Mouse (Mus musculus): Measurements from ENCODE around the gene Eef1a1.

The Eef1a1 gene

DNA sequence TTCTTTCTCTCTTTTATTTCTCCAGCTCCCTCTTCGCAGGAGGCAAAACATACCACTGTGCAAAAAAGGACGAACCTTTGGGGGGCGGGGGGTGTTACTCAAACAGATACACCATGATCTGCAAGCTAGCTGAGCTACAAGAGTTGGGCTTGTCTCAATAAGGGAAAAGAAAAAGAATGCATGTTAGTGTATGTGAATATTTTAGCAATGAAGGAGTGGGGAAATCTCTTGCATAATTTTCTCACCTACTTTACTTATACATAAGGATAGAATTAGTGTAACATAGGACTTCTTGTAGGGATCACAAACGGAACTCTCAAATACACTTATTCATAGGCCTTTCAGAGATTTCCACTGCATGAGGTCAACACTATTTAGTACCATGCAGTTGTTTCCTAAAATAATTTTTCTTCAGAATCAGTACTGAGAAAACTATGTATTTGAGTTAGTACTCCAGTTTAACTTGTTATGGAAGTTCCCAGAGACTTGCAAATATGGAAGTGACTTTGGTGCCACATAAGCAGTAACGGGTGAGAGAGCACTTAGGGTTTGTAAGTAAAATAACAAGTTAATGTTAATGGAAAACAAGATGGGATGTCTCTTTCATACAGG lies 14.1 kb downstream of the Eef1a1 start:
- DNase-seq, result no peak

DNA sequence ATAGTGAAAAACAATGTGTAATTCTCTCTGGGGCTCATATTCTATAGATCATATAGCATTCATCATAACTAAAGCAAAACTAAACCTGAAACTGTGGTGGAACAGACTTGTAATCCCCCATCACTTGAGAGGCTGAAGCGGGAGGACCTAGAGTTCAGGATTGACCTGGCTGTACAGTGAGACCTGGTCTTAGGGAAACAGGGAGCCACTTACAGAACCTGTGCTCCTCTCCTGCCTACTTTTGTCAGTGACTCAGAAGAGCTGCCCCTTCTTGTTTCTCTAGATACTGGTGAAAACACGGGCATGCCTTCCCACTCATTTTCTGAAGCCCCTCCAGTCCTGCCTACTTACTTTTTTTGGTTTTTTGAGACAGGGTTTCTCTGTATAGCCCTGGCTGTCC lies 14.7 kb downstream of the Eef1a1 start:
- no peak for DNase-seq

DNA sequence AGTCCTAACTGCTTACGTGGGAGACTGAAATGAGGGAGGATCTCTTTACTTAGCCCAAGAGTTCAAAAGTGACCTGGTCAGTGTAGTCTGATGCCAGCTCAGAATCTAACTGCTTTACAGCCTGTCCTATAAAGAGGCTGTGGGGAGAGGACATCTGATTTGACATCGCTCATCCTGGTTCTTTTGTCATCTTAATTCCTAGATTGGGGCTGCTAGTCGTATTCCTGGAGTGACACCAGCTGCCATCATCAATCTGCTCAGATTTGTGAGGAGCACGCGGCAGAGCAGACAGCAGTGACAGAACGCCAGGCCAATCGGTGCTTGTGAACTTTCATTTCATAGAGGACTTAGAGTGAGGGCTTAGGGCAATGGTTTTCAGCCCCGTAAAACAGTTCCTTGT lies 15.4 kb downstream of the Eef1a1 start:
- DNase-seq, result peak; percentile 37

DNA sequence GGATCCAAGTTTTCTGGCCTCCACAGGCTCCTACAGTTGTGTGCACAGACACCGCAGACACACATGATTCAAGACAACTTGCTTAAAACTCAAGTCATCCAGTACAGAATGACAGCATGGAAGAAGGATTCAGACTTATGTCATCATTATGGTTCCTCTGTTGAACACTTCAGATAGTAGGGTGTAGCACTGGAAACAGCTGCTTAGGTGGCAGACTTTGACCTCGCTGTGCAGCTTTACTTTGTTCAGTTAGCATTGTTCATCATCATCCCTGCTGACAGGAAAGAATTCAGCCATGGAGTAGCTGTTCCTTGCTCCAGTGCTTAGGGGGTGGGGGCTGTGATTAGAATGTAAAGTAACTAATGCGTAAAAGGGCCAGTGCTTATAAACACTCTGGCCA lies 23.2 kb downstream of the Eef1a1 start:
- DNase-seq, result no peak

DNA sequence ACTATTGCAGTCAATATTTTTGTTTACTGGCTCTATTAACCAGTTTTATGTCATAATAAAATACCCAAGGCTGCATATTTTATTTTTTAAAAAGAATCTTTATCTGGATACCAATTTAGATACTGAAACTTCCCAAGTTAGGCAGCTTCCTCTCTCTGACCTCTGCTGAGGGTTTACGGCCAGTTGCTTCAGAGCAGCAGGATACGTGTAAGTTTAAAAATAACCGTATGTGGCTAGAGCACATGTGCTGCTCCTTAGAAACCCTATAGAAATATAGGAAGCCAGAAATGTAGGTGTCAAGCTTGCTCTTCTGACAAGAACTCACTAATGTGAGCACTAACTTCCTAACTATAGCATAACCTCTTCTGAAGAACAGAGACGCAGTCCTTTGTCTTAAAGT lies 25.6 kb downstream of the Eef1a1 start:
- DNase-seq, result no peak

DNA sequence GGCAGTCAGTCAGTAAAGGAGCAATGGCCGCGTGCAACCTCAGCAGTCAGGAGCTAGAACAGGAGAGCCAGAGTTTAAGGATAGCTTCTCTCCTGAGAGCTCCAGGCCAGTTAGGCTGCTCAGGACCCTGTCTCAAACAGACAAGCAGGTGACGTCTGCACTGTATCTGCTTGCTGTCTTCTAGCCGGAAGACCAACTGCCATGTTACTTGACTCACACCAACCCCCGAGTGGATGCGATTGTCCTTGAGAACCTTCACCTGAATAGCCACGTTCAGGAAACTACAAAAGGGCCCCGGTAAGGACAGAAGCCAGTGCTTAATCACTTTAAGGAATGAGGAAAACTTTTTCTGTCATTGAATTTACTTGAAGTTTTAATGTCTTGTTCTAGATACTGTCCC lies 31.9 kb downstream of the Eef1a1 start:
- DNase-seq, result no peak

DNA sequence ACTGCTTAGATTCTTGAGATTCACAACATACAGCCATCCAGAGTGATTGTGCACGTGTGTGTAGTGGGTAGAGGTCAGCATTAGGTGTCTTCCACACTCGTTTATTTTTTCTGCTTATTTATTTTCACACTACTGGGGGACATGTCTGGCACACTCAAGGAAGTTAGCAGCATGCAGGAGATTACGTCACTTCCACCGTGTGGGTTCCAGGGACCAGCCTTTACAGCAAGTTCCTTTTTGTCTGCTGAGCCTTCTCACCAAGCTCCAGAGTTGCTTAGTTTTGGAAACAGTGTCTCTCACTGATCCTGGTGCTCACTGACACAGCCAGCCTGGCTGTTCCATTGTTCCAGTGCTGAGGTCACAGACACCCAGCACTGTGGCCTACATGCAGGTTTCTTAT lies 37.6 kb downstream of the Eef1a1 start:
- DNase-seq, result peak; percentile 63

DNA sequence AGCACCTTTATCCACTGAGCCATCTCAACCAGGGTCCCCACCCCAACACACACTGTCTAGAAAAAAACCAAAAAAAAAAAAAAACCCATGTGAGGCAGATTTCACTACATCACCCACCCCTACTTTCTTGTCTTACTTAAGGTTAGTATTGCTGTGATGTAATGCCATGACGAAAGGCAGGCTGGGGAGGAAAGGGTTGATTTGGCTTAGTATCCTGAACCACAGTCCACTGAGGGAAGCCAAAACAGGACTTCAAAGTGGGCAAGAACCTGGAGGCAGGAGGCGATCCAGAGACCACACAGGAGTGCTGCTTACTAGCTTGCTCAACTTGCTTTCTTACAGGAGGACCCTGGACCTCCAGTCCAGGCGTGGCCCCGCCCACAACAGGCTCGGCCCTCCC lies 38.5 kb downstream of the Eef1a1 start:
- no peak for DNase-seq

DNA sequence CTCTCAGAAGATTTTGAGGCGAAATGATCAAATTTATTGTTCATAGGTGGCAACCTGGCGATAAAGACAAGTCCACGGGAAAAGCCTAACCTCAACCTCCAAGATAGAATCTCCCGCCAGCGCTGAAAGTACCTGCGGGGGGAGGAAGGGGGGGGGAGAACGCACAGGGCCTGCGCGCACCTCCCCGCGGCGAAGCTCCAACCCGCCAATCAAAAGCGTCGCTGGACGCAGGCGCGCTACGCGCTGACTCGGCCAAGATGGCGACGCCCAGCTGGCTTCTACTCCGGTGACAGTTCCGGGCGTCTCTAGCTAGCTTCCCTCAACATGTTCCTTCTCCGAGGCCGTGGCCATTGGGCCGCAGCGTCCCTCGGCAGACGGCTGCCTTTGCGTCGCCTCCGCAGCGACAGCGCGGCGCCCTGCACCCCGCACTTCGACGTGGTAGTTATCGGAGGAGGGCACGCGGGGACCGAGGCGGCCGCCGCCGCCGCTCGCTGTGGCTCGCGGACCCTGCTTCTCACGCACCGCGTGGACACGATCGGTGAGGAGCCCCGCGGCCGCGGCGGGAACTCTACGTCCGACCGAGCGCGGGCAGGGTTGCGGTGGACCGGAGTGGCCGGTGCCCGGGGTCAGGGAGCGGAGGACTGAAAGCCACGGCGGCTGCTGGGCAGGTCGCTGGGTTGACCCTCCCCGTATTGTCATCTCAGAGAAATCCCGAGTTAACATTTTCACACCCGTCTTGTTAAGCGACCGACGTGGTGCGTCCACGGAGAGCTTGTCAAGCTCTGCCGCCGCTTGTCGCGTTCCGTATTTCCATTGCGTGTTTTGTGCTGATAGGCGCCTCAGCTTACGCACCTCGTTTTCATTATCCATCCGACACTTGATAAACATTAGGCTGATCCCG lies 40.7 kb downstream of the Eef1a1 start, which contains the start of the genes Mto1 and Gm17324:
TSS of gene Mto1 (plus strand) at position 236 of the 901 bp plus-strand sequence.
TSS of gene Gm17324 (minus strand) at position 814 of the 901 bp plus-strand sequence.
- peak; percentile 82 for DNase-seq

DNA sequence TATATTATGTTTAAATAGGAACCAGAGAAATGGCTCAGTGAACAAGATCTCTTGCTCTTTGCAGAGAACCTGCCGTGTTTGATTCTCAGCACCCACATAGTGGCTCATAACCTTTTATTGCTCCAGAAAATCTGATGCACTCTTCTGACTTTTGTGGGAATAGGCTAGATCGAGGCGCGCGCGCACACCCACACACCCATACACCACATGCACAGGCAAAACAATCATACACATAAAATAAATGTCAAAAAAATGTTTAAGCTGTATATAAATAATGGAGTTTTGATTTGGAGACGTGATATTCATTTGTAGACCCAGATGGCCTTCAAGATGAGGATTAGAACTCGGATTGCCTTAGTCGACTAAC lies 41.4 kb downstream of the Eef1a1 start:
- DNase-seq, result no peak

DNA sequence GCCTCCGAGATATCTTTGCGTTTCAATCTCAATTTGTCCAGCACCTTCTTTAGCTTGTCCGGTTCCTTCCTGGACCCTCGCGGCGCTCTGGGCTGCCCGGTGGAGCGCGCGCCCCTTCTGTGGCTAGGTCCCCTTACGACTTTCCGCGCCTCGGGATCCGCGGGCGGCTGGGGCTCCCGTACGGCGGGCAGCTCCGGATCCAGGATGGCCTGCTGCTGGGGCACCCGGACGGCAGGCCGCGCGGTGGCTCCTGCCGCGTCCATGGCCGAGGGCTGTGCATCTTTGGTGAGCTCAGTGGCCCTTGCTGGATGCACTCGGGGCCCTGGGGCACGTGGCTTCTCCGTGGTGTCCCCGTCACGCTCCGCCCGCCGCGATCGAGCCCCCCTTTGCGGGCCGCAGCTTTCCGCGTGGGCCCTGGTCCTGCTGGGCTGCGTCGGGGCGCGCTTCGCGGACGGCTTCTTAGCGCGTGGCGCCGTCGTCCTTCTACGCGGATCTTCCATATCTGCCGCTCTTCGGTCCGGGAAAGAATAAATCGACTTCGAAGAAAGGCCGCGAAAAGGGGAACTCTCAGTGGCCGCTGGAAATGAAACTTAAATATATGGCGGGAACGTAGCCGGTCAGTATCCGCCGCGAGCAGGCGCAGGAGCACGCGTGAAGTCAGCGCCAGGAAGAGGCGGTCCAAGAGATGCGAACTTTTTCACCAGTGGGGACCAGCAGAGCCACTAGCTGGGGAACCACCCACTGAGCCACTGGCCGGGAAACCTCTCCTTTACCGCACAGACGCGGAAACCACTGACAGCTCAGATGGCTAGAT lies 46.2 kb downstream of the Eef1a1 start, which contains the start of gene Cgas:
TSS of gene Cgas (minus strand) at position 659 of the 814 bp plus-strand sequence.
- peak; percentile 70 for DNase-seq

DNA sequence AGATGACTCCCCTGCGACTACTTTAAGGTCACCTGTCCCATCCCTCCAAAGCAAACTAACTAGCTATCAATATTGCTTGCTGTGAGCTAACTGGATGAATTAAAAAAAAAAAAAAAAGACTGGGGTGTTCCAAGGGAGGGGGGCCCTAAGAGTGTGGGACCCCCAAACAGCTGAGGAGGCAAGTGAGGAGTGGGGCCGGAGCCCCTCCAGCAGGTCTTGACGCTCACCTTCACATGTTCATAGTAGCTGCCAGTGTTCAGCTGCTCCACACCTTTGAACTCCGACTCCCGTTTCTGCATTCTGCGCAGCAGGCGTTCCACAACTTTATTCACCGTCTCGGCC lies 46.7 kb downstream of the Eef1a1 start:
- no peak for DNase-seq

DNA sequence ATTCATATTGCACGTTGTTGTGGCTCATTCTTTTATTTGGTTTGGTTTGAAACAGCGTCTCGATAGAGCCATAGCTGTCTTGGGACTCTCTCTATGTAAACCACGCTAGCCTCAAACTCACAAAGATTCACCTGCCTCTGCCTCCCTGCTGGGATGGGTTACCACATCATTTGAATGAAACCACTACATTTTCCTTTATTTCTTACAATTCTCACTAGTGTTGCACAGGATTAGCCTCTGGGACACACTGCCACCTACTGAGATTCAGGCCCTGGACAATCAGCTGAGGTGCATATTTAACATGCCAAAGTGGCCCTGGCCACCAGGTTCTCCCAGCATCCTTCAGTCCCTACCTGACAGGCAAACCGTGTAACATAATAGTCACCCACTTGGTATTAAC lies 49.5 kb downstream of the Eef1a1 start:
- no peak for DNase-seq

DNA sequence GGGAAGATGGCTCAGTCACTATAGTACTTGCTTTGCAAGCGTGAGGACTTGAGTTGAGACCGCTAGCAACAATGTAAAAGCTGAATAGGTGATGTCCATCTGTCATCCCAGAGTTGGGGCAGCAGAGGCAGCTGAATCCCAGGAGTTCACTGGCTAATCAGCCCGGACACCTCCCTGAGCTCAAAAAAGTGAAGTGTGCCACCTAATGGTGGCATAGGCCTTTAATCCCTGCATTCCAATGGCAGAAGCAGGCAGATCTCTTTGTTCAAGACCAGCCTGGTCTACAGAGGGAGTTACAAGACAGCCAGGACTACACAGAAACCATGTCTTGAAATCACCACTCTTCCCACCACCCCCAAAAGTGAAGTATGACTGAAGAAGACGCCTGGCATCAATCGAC lies 56.5 kb downstream of the Eef1a1 start:
- DNase-seq, result no peak

DNA sequence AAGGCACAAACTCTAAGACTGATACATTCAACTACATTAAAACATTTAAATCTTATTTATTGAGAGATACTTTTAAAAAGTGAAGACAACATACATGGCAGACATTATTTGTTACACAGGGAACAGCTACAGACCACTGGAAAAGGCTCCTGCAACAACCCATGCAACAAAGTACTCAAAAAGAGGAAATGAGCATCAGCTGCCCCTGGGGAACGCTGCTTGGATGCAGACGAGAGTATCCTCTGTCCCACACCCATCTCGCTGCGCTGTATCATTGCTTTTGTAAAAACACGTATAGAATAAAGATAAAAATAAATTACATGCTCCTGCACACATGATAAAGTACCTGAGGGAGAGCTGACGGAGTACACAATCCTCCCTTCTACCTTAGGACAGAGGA lies 58.5 kb downstream of the Eef1a1 start:
- DNase-seq, result no peak

DNA sequence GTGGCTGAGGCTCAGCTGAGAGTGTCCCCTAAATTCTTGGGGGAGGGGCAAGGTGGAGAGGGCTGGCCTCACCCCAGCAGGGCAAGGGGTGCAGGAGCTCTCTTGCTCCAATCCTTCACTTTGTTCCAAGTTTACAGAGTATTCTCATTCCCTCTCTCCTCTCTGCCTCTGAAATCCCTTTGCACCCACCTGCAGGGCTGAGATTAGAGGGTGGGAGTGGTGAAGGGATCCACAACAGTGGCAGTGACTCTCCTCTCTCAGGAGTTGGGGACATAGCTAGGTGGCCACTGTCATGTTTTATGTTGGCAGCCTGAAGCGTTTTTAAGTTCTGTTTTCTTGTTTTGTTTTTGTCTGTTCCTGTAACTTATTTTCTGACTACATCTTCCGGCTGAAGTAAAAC lies 59.4 kb downstream of the Eef1a1 start:
- no peak for DNase-seq

DNA sequence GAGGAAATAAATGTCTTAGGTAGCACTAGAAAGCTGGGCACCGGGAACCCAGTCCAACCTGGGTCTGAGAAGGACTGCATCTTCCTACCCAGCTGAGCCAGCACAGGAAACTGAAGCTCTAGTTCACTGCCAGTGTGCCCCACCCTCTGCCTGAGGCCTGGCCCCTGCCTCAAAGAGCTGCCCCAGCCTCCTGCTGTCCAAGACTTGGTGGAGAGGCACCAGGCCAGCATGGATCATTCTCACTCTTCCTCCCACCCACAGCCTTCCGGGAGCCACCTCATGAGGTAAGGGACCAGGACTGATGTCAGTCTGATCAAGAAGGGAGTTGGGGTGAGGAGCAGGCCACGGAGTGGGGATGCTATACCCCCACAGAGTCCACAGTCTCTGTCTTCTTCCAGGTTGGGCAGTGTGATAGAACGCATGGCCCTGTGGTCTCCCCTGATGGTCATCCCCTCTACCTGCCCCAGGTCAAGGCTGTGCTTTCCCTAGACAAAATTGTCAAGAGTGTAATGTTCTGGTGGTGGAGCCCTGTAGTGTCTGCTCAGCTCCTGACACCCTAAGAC lies 60.0 kb downstream of the Eef1a1 start:
- no peak for DNase-seq

Data from layer of hippocampus, adult 9-11 months (tissue).